Mouse (Mus musculus): ENCODE data around the gene Foxo1. TPM values are rescaled to one million over a fixed set of nuclear protein-coding genes. Genes with fewer than 3 reads are reported as not detected.

The Foxo1 gene
- polyA plus RNA-seq, 1 experiment: 1.1 TPM

- Histone ChIP-seq H3K4me1 (peaks cover 13% of the 10 kb centered on the region), H3K27me3 (replicated peaks) (no peaks in the 10 kb centered on the region), H3K4me3 (replicated peaks) (no peak overlapping the region), H3K9me3 (no peaks in the 10 kb centered on the region), H3K36me3 (replicated peaks; ENCODE audit: low read length) (no peaks in the 10 kb centered on the region)
- no peak for TF ChIP-seq GATA1 (IDR thresholded peaks at IDR 0.05; ENCODE audit: borderline replicate concordance, low read length)
Measured at GRCm38 (mm10) chr3:52326687-52327086, 58.6 kb downstream of the Foxo1 start.

GRCm38 (mm10) chr3:52327146-52327545, 59.0 kb downstream of the Foxo1 start:
- Histone ChIP-seq H3K9me3 (no peaks in the 10 kb centered on the region), H3K4me1 (peaks cover 13% of the 10 kb centered on the region), H3K4me3 (replicated peaks) (no peak overlapping the region), H3K27me3 (replicated peaks) (no peaks in the 10 kb centered on the region), H3K36me3 (replicated peaks; ENCODE audit: low read length) (no peaks in the 10 kb centered on the region)
- TF ChIP-seq FLI1 (IDR thresholded peaks at IDR 0.05; ENCODE audit: low read length) (no peak), GATA1 (IDR thresholded peaks at IDR 0.05; ENCODE audit: borderline replicate concordance, low read length) (no peak)

- Histone ChIP-seq H3K4me1 (peaks cover 5% of the 10 kb centered on the region; the same call in 1 of the 2 replicates), H3K9me3 (no peaks in the 10 kb centered on the region), H3K36me3 (replicated peaks; ENCODE audit: low read length) (no peaks in the 10 kb centered on the region), H3K4me3 (replicated peaks) (no peak overlapping the region), H3K27me3 (replicated peaks) (no peaks in the 10 kb centered on the region)
- no peak for TF ChIP-seq FLI1 (IDR thresholded peaks at IDR 0.05; ENCODE audit: low read length)
- TF ChIP-seq GATA1 (IDR thresholded peaks at IDR 0.05; ENCODE audit: borderline replicate concordance, low read length): no peak
Measured at GRCm38 (mm10) chr3:52331709-52332108, 63.6 kb downstream of the Foxo1 start.

- Histone ChIP-seq H3K27me3 (replicated peaks) (peaks cover 13% of the 10 kb centered on the region), H3K9me3 (no peaks in the 10 kb centered on the region), H3K4me1 (peaks cover 21% of the 10 kb centered on the region), H3K4me3 (replicated peaks) (no peak overlapping the region), H3K36me3 (replicated peaks; ENCODE audit: low read length) (no peaks in the 10 kb centered on the region)
- TF ChIP-seq GATA1 (IDR thresholded peaks at IDR 0.05; ENCODE audit: borderline replicate concordance, low read length): no peak
- no peak for TF ChIP-seq FLI1 (IDR thresholded peaks at IDR 0.05; ENCODE audit: low read length)
Measured at GRCm38 (mm10) chr3:52338761-52339160, 70.6 kb downstream of the Foxo1 start.

- Histone ChIP-seq H3K4me1 (peaks cover 21% of the 10 kb centered on the region), H3K4me3 (replicated peaks) (no peak overlapping the region), H3K9me3 (no peaks in the 10 kb centered on the region), H3K36me3 (replicated peaks; ENCODE audit: low read length) (peaks cover 7% of the 10 kb centered on the region), H3K27me3 (replicated peaks) (peaks cover 16% of the 10 kb centered on the region)
- TF ChIP-seq GATA1 (IDR thresholded peaks at IDR 0.05; ENCODE audit: borderline replicate concordance, low read length) (no peak), FLI1 (IDR thresholded peaks at IDR 0.05; ENCODE audit: low read length) (no peak)
Measured at GRCm38 (mm10) chr3:52340336-52341034, 72.3 kb downstream of the Foxo1 start.

GRCm38 (mm10) chr3:52342226-52342625, 74.1 kb downstream of the Foxo1 start:
- peaks cover 18% of the 10 kb centered on the region for H3K4me1 ChIP-seq

GRCm38 (mm10) chr3:52342801-52343200, 74.7 kb downstream of the Foxo1 start:
- Histone ChIP-seq H3K27me3 (replicated peaks) (peaks cover 16% of the 10 kb centered on the region), H3K36me3 (replicated peaks; ENCODE audit: low read length) (peaks cover 15% of the 10 kb centered on the region), H3K9me3 (no peaks in the 10 kb centered on the region), H3K4me1 (peaks cover 18% of the 10 kb centered on the region), H3K4me3 (replicated peaks) (no peak overlapping the region)
- no peak for TF ChIP-seq FLI1 (IDR thresholded peaks at IDR 0.05; ENCODE audit: low read length)

More at GRCm38 (mm10) chr3:52342226-52342625, 74.1 kb downstream of the Foxo1 start:
- Histone ChIP-seq H3K36me3 (replicated peaks; ENCODE audit: low read length) (peaks cover 15% of the 10 kb centered on the region), H3K27me3 (replicated peaks) (peaks cover 16% of the 10 kb centered on the region), H3K9me3 (no peaks in the 10 kb centered on the region), H3K4me3 (replicated peaks) (no peak overlapping the region)
- TF ChIP-seq GATA1 (IDR thresholded peaks at IDR 0.05; ENCODE audit: borderline replicate concordance, low read length) (no peak), FLI1 (IDR thresholded peaks at IDR 0.05; ENCODE audit: low read length) (no peak)

GRCm38 (mm10) chr3:52343270-52344070, 75.3 kb downstream of the Foxo1 start:
- Histone ChIP-seq H3K4me1 (peaks cover 18% of the 10 kb centered on the region), H3K9me3 (no peaks in the 10 kb centered on the region)
- TF ChIP-seq GATA1 (IDR thresholded peaks at IDR 0.05; ENCODE audit: borderline replicate concordance, low read length) (no peak), FLI1 (IDR thresholded peaks at IDR 0.05; ENCODE audit: low read length) (no peak)

GRCm38 (mm10) chr3:52345881-52346280, 77.7 kb downstream of the Foxo1 start:
- Histone ChIP-seq H3K4me1 (peaks cover 18% of the 10 kb centered on the region), H3K36me3 (replicated peaks; ENCODE audit: low read length) (peaks cover 15% of the 10 kb centered on the region), H3K27me3 (replicated peaks) (peaks cover 10% of the 10 kb centered on the region), H3K4me3 (replicated peaks) (no peak overlapping the region), H3K9me3 (no peaks in the 10 kb centered on the region)
- no peak for TF ChIP-seq GATA1 (IDR thresholded peaks at IDR 0.05; ENCODE audit: borderline replicate concordance, low read length)
- TF ChIP-seq FLI1 (IDR thresholded peaks at IDR 0.05; ENCODE audit: low read length): no peak

More at GRCm38 (mm10) chr3:52343270-52344070, 75.3 kb downstream of the Foxo1 start:
- H3K36me3 ChIP-seq (replicated peaks; ENCODE audit: low read length): peaks cover 15% of the 10 kb centered on the region
- no peak overlapping the region for H3K4me3 ChIP-seq (replicated peaks)
- peaks cover 16% of the 10 kb centered on the region for H3K27me3 ChIP-seq (replicated peaks)

All from megakaryocyte, embryonic 14.5 days (primary cell).